Mouse (Mus musculus): ENCODE measurements around the gene Slc25a29. TPM values are rescaled to one million over a fixed set of nuclear protein-coding genes. Genes with fewer than 3 reads are reported as not detected.
A peak's percentile ranks its signal among the peaks of the same experiment; 100 is the strongest.

The Slc25a29 gene
- polyA plus RNA-seq, 1 experiment from 2014 or later: 12.8 TPM

GRCm38 (mm10) chr12:108812463-108812862 is 23.2 kb downstream of the Slc25a29 start:
- Histone ChIP-seq H3K27ac (no peak overlapping the region), H3K9me3 (replicated peaks) (no peaks in the 10 kb centered on the region), H3K4me3 (no peak overlapping the region), H3K27me3 (ENCODE audit: low read depth, poor library complexity, severe bottlenecking) (no peaks in the 10 kb centered on the region), H3K36me3 (peaks cover 84% of the 10 kb centered on the region), H3K4me1 (no peaks in the 10 kb centered on the region)
- no peak for DNase-seq (ENCODE audit: low spot score)
- WGBS: 93% methylated on average over 6 of the region's 6 CpGs

GRCm38 (mm10) chr12:108811133-108811532 is 24.6 kb downstream of the Slc25a29 start:
- H3K4me1 ChIP-seq: no peaks in the 10 kb centered on the region
- WGBS: 75% methylated on average over 2 of the region's 2 CpGs
- no peak overlapping the region for H3K27ac ChIP-seq
- no peak for DNase-seq (ENCODE audit: low spot score)
- no peaks in the 10 kb centered on the region for H3K27me3 ChIP-seq (ENCODE audit: low read depth, poor library complexity, severe bottlenecking)
- peaks cover 82% of the 10 kb centered on the region for H3K36me3 ChIP-seq
- no peak overlapping the region for H3K4me3 ChIP-seq
- no peaks in the 10 kb centered on the region for H3K9me3 ChIP-seq (replicated peaks)

- H3K9me3 ChIP-seq (replicated peaks): no peaks in the 10 kb centered on the region
- H3K4me1 ChIP-seq: no peaks in the 10 kb centered on the region
- H3K27me3 ChIP-seq (ENCODE audit: low read depth, poor library complexity, severe bottlenecking): no peaks in the 10 kb centered on the region
- 90% methylated on average over 7 of the region's 7 CpGs for WGBS
- H3K4me3 ChIP-seq: no peak overlapping the region
- H3K27ac ChIP-seq: no peak overlapping the region
- DNase-seq (ENCODE audit: low spot score): no peak
- peaks cover 78% of the 10 kb centered on the region for H3K36me3 ChIP-seq
These were observed 25.4 kb downstream of the Slc25a29 start for GRCm38 (mm10) chr12:108810309-108810708.

GRCm38 (mm10) chr12:108809771-108810170 is 25.9 kb downstream of the Slc25a29 start:
- no peak for DNase-seq (ENCODE audit: low spot score)
- no peaks in the 10 kb centered on the region for H3K9me3 ChIP-seq (replicated peaks)
- no peaks in the 10 kb centered on the region for H3K4me1 ChIP-seq
- no peak overlapping the region for H3K4me3 ChIP-seq
- H3K27me3 ChIP-seq (ENCODE audit: low read depth, poor library complexity, severe bottlenecking): no peaks in the 10 kb centered on the region
- H3K36me3 ChIP-seq: peaks cover 72% of the 10 kb centered on the region
- H3K27ac ChIP-seq: no peak overlapping the region
- 83% methylated on average over 1 of the region's 1 CpGs for WGBS

GRCm38 (mm10) chr12:108808465-108808864 is 27.2 kb downstream of the Slc25a29 start:
- Histone ChIP-seq H3K27me3 (ENCODE audit: low read depth, poor library complexity, severe bottlenecking) (no peaks in the 10 kb centered on the region), H3K4me3 (no peak overlapping the region), H3K27ac (no peak overlapping the region), H3K9me3 (replicated peaks) (no peaks in the 10 kb centered on the region), H3K36me3 (peaks cover 60% of the 10 kb centered on the region), H3K4me1 (no peaks in the 10 kb centered on the region)
- WGBS: 87% methylated on average over 2 of the region's 2 CpGs
- no peak for DNase-seq (ENCODE audit: low spot score)

- no peaks in the 10 kb centered on the region for H3K9me3 ChIP-seq (replicated peaks)
- peaks cover 50% of the 10 kb centered on the region for H3K36me3 ChIP-seq
- no peak for DNase-seq (ENCODE audit: low spot score)
- H3K4me1 ChIP-seq: 0 out of 2 replicates have a peak, but pooled peaks cover 3% of the 10 kb centered on the region
- no peaks in the 10 kb centered on the region for H3K27me3 ChIP-seq (ENCODE audit: low read depth, poor library complexity, severe bottlenecking)
- 94% methylated on average over 2 of the region's 2 CpGs for WGBS
- H3K4me3 ChIP-seq: no peak overlapping the region
- H3K27ac ChIP-seq: no peak overlapping the region
These were observed 31.3 kb downstream of the Slc25a29 start for GRCm38 (mm10) chr12:108804388-108804787.

GRCm38 (mm10) chr12:108801613-108802012 is 34.1 kb downstream of the Slc25a29 start:
- DNase-seq (ENCODE audit: low spot score): no peak
- Histone ChIP-seq H3K4me3 (no peak overlapping the region), H3K9me3 (replicated peaks) (no peaks in the 10 kb centered on the region), H3K4me1 (0 out of 2 replicates have a peak, but pooled peaks cover 3% of the 10 kb centered on the region), H3K36me3 (peaks cover 33% of the 10 kb centered on the region), H3K27me3 (ENCODE audit: low read depth, poor library complexity, severe bottlenecking) (no peaks in the 10 kb centered on the region), H3K27ac (no peak overlapping the region)
- WGBS: 88% methylated on average over 2 of the region's 2 CpGs

GRCm38 (mm10) chr12:108794979-108795537 is 40.6 kb downstream of the Slc25a29 start:
- 38% methylated on average over 9 of the region's 9 CpGs for WGBS
- H3K27ac ChIP-seq: peak overlapping the region; percentile 97
- peaks cover 18% of the 10 kb centered on the region for H3K4me1 ChIP-seq
- peak overlapping the region; percentile 92 for H3K4me3 ChIP-seq
- no peak for DNase-seq (ENCODE audit: low spot score)
- H3K27me3 ChIP-seq (ENCODE audit: low read depth, poor library complexity, severe bottlenecking): no peaks in the 10 kb centered on the region
- H3K9me3 ChIP-seq (replicated peaks): no peaks in the 10 kb centered on the region
- peaks cover 19% of the 10 kb centered on the region for H3K36me3 ChIP-seq

GRCm38 (mm10) chr12:108794078-108794711 is 41.5 kb downstream of the Slc25a29 start:
- no peaks in the 10 kb centered on the region for H3K27me3 ChIP-seq (ENCODE audit: low read depth, poor library complexity, severe bottlenecking)
- WGBS: under 1% methylated on average over 92 of the region's 94 CpGs

GRCm38 (mm10) chr12:108793453-108793941 is 42.2 kb downstream of the Slc25a29 start:
- WGBS: under 1% methylated on average over 51 of the region's 71 CpGs
- H3K9me3 ChIP-seq (replicated peaks): no peaks in the 10 kb centered on the region
- H3K36me3 ChIP-seq: peaks cover 11% of the 10 kb centered on the region
- H3K4me1 ChIP-seq: peaks cover 18% of the 10 kb centered on the region
- peak overlapping the region; percentile 92 for H3K4me3 ChIP-seq
- H3K27me3 ChIP-seq (ENCODE audit: low read depth, poor library complexity, severe bottlenecking): no peaks in the 10 kb centered on the region
- DNase-seq (ENCODE audit: low spot score): peak; percentile 53
- H3K27ac ChIP-seq: peak overlapping the region; percentile 97

More at GRCm38 (mm10) chr12:108794078-108794711, 41.5 kb downstream of the Slc25a29 start:
- Histone ChIP-seq H3K4me3 (peak overlapping the region; percentile 92), H3K36me3 (peaks cover 13% of the 10 kb centered on the region), H3K4me1 (peaks cover 18% of the 10 kb centered on the region), H3K9me3 (replicated peaks) (no peaks in the 10 kb centered on the region), H3K27ac (peak overlapping the region; percentile 97)
- DNase-seq (ENCODE audit: low spot score): peak; percentile 89

GRCm38 (mm10) chr12:108792546-108793452 is 42.9 kb downstream of the Slc25a29 start, which contains the start of gene Yy1:
Yy1 (plus strand) TSS chr12:108792973.
- Histone ChIP-seq H3K27me3 (ENCODE audit: low read depth, poor library complexity, severe bottlenecking) (no peaks in the 10 kb centered on the region), H3K36me3 (peaks cover 16% of the 10 kb centered on the region), H3K4me1 (peaks cover 18% of the 10 kb centered on the region), H3K27ac (peak within 1 kb of the TSS; percentile 97), H3K9me3 (replicated peaks) (no peaks in the 10 kb centered on the region), H3K4me3 (peak within 1 kb of the TSS; percentile 92)
- DNase-seq (ENCODE audit: low spot score): peak; percentile 98
- WGBS: under 1% methylated on average over 98 of the region's 127 CpGs

GRCm38 (mm10) chr12:108792152-108792545 is 43.5 kb downstream of the Slc25a29 start:
- H3K27ac ChIP-seq: peak overlapping the region; percentile 97
- peaks cover 17% of the 10 kb centered on the region for H3K36me3 ChIP-seq
- peak; percentile 84 for DNase-seq (ENCODE audit: low spot score)
- no peaks in the 10 kb centered on the region for H3K9me3 ChIP-seq (replicated peaks)
- no peaks in the 10 kb centered on the region for H3K27me3 ChIP-seq (ENCODE audit: low read depth, poor library complexity, severe bottlenecking)
- peak overlapping the region; percentile 92 for H3K4me3 ChIP-seq
- under 1% methylated on average over 52 of the region's 52 CpGs for WGBS
- peaks cover 18% of the 10 kb centered on the region for H3K4me1 ChIP-seq

Measured in limb, embryonic 10.5 days (tissue).